Mouse (Mus musculus): ENCODE measurements around the gene Ccdc181.

Ccdc181 gene

DNA sequence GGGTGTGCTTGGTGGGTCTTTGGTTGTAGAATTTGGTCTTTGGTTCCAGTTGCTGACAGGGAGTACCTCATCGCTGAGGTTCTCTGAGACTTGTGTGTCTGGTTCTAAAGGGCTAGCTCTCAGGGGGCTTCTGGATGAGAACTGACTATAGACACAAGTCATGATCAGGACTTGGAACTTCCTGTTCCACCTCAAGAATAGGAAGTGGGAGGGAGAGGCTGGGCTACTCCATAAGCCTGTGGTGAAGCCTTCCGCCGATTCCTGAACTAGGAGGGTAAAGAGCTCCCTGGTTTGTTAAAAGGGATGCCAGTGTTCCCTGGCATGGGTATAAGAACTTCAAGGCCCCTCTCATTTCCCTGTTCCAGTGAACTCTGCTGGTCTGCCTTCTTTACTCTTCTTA lies 8.6 kb downstream of the Ccdc181 start:
- no peak for DNase-seq (ENCODE audit: low read depth, low spot score)

DNA sequence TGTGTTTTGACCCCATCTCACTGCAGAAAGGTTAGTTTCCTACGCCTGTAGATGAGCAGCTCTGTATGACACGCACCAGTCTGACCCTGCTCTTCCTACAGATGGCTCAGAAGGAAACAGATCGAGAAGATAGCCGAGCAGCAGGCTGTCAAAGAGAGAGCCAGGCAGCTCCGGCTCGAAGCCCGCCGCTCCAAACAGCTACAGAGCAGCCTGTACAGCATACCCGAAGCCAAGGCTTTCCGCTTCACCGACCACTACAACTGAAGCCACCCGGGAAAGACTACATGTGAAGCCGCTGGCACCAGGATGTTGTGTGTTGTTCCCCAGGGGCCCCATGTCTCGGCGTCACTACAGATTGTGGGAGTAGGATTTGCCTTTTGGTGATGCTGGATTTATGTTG lies 12.0 kb downstream of the Ccdc181 start:
- DNase-seq (ENCODE audit: low read depth, low spot score) = no peak

DNA sequence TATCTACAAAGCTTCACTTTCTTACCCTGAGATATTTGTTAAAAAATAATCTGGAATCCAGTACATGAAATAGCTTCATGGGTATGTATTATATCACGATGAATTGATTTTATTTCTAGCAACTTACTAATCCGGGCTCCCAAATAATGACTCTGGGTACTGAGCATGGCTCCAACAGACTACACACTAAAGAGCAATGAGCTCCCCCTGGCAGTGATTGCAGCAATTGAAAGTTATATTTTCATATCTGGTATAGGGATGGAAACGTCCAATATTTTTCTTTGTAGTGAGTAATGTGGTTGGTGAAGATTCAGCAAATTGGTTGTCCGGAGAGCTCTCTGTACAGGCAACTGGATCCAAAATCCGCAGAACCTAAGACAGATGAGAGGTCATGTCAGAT lies 16.7 kb downstream of the Ccdc181 start:
- no peak for DNase-seq (ENCODE audit: low read depth, low spot score)

DNA sequence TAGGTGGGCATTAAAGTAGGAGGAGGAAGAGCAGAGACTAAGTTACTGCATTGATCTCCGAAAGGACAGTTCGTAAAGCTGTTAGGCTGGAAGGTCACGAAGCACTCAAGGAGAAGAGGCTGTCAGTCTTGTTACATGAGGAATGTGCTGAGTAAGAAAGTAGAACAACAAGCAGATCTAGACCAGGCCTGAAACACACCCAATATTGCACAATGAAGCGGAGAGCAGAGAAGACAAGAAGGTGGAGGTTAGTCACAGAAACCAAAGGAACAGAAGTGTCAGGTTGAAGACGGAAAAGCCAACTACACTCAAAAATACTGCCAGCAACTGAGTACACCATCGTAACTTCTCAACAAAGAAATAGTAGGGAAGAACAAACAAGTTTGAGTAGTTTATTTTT lies 18.7 kb downstream of the Ccdc181 start:
- DNase-seq (ENCODE audit: low read depth, low spot score) = no peak

DNA sequence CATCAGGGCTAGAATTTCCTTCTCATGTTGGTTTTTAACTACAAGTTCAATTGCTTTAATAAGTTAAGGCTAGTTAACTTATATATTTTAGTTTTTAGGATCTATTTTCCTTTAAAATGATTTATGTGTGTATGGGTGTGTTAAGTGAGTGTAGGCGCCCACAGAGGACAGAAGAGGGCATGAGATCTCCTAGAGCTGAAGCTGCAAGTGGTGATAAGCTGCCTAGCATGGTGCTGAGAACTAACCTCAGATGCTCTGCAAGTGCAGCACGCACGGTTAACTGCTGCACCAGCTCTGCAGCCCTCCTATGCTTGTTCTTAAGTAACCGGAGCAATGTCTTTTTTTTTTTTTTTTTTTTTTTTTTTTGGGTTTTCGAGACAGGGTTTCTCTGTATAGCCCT lies 21.1 kb downstream of the Ccdc181 start:
- no peak for DNase-seq (ENCODE audit: low read depth, low spot score)

DNA sequence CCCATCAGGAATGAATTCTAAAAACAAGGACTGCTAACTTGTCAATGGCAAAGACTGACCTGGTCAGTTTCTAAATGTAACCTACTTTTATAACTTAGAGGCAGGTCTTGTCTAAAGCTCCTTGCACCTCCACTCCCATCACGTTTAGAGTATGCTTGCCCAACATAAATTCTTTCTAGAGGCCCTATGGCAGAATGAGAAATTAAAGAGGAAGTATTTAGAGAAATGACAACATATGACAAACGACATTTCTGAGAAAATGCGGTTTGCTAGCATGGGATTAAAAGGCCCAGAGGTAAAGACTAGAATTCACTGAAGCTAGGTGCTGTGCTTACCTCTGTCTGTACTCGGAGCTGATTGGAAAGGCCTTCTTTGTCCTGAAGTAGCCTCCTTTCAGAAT lies 26.6 kb downstream of the Ccdc181 start:
- no peak for DNase-seq (ENCODE audit: low read depth, low spot score)

DNA sequence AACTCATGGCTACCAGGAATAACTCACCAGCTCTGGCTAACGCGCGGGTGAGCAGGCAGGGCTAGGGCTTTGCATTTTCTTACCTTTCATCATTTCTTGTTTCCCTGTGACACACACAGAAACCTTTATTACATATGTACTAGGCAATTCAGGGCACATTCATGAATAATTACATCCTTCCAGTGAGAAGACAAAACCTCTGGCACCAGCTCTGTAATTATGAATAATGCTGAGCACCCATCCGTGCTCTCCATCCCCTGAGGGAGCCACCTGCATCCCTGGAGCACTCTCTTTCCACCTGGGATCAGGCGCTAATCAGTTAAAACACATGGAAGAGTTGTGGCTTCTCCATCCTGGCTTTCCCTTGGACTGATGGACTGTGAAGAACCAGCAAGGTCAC lies 28.4 kb downstream of the Ccdc181 start, which contains the start of gene Nme7:
Nme7 (plus strand) TSS at position 301 of the 400 bp plus-strand sequence.
- no peak for DNase-seq (ENCODE audit: low read depth, low spot score)

DNA sequence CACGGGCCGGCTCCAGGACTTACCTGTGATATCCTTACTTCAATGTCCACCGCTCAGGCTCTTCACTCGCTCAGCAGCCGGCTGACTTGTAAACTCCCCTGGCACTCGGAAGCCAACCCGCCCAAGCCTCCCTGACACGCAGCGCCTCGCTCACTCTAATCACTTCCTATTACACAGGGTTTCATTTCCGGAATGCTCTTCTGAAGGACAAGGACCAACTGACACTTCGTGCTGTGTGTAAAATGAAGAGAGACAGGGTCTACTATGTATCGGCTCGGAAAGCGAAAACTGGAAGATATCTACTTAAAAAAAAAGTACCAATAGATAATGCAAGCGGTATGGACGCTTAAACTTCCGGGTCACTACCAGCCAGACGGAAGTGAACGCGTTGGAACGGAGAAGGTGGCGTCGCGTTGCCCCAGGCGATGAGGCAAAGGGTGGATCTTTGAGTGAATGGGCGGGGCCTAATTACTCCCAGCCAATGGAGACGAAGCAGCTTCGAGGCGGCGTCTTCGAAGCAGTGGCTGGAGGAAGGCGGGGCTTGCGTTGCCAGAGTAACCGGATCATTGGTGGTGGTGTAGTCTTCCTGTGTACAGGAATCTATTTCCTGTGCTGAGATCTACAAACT lies 31.9 kb downstream of the Ccdc181 start, which contains the start of gene Blzf1:
Blzf1 (minus strand) TSS at position 366 of the 628 bp plus-strand sequence.
- DNase-seq (ENCODE audit: low read depth, low spot score) = peak; percentile 95

DNA sequence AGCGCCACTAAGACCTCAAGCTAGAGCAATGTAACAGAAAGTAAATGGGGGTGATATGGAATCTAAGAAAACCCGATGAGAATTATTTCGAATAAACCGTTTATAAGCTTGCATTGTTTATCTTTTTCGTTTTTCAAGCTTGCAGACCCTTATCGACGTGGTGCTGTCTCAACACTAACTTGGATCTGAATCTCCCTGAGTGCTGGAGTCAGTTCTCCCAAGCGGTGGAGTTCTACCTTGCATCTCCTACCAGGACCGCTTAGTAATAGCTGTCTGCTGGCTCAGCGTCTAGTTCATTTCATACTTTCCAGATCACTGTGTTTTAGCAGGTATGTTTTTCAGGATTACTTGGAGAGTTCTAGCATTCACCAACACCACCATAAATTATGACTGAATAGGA lies 32.5 kb downstream of the Ccdc181 start:
- no peak for DNase-seq (ENCODE audit: low read depth, low spot score)

DNA sequence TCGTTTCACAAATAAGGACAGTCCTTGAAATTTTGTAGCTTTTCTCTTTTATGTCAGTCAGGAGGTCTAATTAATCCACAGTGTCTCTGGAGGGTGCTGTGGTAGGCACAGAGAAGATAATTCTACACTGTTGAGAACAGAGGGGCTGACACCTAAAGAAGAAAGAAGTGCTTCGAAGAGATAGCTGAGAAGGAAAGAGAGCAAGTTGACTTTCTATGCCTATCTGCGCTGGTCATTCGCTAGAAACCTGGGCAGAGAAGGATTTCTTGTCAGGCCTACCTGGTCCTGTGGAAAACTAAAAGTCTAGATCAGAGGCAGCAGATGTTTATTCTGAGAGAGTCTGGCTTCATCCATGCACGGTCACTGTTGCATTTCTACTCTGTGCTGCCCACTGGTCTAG lies 38.7 kb downstream of the Ccdc181 start:
- no peak for DNase-seq (ENCODE audit: low read depth, low spot score)

DNA sequence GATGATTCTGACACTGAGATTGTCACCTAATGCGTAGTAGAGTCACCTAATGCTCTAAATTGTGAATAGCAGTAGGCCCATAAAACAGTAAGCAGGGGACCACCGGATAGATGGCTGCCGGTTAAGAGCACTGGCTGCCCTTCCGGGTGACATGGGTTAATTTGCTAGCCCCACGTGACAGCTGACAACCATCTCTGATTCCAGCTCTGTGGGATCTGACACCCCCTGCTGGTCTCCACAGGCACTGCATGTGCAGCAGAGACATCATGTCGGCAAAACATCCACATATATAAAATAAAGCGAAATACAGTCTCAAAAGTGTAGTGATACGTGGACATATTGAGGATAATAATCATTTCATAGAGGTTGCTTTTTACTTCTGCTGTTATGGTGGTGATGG lies 39.9 kb downstream of the Ccdc181 start:
- no peak for DNase-seq (ENCODE audit: low read depth, low spot score)

DNA sequence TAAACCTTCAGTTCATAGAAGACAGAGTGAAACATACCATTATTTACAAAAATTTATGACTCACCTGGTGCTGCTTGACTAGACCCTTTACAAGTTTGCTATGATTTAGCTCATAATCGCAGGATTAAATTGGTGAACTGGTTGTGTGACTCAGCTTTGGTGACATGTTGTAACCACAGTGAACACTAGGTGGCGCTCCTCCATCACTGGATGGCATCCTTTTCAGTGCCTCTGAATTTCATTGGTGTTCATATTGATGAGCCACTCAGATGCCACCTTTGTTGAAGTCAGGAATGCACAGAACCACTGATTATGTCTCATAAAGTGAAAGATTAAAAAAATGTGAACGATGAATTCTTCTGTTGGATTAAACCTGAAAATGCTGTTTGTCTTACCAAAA lies 41.3 kb downstream of the Ccdc181 start:
- DNase-seq (ENCODE audit: low read depth, low spot score) = peak; percentile 45

DNA sequence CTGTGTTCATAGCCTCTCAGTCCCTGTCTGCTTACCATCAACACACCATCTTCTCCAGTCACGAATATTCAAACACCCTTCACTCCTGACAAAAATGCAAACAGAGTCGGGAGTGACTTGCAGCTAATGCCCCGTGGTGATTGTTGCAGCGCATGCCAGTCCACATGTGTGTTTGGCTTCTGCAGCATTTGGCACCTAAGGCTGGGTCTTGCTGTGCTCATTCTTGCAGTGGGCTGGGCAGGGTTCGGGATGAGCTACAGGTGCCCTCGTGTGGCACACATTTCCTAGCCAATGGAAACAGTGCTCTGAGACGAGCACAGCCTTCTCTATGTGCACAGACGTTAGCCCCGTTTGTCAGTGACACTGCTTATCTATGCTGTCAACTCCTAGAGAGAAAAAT lies 41.9 kb downstream of the Ccdc181 start:
- no peak for DNase-seq (ENCODE audit: low read depth, low spot score)

DNA sequence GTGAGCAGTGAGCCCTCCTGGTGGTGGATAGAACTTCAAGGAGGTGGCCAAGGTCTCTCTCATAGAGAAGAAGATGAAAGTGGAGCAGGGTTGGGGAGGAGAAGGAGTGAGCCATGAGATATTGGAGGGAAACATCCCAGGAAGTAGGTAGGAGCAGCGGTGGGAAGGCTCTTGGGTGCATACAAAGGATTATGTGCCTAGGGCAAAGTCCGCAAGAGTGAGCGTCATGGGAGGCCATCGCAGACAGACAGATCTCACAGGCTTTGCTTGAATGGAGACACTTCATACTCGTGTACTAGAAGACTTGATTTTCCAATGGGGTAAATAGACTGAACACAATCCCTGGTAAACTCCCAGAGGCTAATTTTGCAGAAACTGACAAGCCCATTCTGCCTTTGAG lies 43.1 kb downstream of the Ccdc181 start:
- no peak for DNase-seq (ENCODE audit: low read depth, low spot score)

DNA sequence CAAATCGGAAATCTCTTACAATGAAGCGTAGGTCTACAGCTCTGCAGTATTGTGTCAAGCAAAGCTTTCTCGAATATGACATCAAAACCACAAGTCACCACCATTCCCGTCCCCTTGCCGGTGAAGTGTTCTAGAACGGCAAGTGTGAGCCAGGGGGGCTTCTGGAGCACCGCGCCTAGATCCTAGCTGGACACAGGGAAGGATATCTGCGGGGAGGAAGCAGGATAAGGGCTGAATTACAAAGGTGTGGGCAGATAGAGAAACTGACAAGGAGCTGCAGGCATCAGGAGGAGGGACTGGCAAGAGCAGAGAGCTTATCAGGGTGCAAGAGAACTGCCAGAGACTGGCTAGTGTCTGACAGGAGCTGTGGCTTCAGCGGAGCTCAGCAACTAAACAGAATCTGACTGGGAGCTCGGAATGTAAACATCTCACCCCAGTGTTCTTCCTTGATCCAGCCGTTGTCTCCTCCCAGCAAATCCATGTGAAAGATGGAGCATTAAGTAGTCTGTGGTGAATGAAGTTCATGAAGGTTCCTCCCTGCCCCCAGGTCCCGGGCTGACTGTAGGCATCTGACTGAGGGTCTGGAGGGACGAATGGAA lies 44.3 kb downstream of the Ccdc181 start:
- DNase-seq (ENCODE audit: low read depth, low spot score) = no peak

DNA sequence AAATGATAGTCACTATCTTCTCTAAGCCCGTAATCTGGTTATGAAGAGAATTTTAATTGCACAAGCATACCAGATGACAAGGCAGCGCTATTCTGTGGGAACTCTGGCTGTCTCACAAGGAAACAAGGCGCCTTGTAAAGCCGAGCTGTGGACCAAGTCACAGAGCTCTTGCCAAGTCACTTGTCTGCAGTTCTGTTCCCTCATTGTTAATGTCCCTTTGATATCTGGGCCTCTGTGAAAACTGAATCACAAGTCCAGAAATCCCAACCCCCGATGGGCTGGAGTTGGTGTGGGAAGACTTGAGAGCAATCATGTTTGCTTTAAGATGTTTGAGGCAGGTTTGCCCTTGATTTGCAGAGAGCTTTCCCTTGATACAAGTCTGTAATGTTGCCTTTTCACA lies 45.3 kb downstream of the Ccdc181 start:
- DNase-seq (ENCODE audit: low read depth, low spot score) = no peak

DNA sequence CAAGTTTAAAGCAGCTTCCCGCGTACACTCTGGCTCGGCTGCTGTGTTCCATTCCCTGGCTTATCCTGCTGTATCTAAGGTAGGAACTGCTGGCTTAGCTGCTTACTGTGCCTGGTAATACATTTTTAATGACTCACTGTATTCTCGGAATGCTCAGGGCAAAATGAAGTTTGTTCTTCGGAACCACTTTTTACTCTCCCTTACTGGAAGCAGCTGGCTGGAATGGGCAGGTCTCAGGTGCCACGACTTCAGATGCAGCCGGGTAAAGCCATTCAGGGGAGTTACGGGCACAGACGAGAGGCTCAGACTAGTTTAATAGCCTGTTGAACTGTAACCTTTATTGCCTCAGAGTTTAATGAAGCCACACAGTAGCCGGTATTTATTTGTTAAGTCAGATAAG lies 46.0 kb downstream of the Ccdc181 start:
- DNase-seq (ENCODE audit: low read depth, low spot score) = no peak

DNA sequence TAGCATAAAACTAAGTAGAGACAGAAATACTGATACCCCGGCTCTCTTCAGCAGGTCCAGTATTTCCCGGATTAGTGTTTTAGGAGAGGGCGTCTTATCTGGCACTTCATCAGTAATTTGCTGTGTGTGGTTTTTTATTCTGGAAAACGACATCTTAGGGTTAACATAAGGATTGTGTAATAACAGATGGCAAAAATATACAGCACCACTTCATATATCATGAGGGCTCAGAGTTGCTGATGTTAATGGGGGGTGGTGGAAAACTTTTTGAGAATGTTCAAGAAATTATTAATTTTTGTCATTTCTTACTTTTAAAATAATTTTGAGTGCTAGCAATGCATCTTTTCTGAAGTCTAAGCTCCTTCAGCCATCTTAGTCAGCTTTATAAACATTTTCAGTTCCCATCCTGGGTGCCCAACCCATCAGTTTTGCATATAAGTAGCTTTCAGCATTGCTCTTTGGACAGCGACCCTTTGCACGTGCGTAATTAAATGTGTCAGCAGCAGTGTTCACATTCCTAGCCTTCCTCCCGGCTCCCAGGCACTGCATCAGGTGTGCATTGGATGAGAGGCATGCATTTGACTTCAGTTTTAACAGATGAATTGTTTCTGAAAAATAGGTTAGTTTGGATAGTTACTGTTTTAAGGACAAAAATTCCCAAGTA lies 47.7 kb downstream of the Ccdc181 start:
- no peak for DNase-seq (ENCODE audit: low read depth, low spot score)

DNA sequence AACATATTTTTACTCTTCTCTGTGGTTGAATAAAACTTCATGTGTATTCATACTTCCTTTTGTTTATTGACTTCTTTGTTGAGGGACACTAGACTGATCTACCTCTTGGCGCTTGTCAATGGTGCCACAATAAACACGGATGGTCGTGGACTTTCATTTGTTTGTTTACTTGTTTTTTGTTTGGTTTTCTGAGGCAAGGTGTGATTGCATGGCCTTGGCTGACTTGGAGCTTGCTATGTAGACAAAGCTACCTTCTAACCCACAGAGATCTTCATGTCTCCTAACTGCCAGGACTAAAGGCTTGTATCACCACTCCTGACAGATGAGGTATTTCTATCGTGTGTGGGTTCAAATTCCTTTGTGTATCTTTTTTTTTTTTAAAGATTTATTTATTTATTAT lies 48.8 kb downstream of the Ccdc181 start:
- no peak for DNase-seq (ENCODE audit: low read depth, low spot score)

DNA sequence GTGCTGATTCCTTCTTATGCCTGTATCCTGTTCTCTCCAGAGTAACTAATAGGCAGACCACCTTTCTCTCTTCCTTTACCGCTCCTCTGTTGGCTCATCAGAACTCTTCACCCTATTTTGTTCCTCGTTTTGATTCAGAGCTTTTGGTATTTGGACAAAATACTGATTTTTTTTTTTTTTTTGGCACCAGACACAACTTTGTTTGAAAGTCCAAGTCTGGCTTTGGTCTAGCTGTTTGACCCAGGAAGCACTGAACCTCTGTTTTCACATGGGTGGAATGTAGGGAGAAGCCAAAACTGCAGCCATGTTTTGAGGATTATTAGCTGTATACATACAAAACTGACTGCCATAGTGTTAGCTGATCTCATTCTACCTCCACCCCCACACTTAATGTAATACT lies 49.5 kb downstream of the Ccdc181 start:
- DNase-seq (ENCODE audit: low read depth, low spot score) = no peak

DNA sequence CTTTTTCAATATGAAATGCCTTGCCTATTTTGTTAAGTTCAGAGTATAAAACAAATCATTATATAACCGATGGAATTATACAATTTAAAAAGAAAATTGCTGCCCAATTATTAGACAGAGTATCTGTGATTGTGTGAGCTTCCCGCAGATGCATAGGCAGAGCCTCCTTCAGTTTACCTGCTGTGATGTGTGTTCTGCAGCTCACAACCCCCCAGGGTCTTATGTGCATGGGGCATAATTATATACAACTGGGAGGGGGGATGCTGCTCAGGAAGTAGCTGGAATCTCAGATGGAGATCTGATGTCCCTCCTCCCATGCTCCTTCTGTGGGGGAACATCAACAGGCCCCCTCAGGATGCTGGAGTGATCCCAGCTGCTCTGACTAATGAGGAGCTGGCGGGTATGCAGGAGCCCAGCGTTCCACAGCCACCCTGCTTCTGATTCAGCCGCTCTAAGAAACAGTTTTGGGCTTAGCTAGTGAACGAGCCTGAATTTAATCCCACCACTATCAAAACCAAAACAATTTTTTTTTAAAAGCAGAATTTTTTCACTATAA lies 51.3 kb downstream of the Ccdc181 start:
- DNase-seq (ENCODE audit: low read depth, low spot score) = no peak

DNA sequence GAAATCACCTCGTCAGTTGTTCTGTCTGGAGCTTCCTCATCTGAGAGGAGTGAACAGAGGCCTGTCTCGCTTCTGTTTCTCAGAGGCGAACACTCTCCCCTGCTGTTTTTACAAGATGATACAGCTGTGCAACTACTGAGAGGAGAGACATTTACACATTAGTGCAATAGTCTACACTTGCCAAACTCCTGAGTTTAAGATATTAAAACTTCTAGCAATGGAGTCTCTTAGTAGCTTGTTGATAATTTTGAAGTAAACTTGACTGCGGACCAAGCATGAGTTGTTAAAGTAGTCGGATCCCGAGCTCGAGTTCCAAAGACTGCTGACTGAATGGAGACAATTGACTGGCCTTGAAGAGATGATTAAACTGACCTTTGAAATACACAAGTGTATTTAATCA lies 52.4 kb downstream of the Ccdc181 start:
- no peak for DNase-seq (ENCODE audit: low read depth, low spot score)

DNA sequence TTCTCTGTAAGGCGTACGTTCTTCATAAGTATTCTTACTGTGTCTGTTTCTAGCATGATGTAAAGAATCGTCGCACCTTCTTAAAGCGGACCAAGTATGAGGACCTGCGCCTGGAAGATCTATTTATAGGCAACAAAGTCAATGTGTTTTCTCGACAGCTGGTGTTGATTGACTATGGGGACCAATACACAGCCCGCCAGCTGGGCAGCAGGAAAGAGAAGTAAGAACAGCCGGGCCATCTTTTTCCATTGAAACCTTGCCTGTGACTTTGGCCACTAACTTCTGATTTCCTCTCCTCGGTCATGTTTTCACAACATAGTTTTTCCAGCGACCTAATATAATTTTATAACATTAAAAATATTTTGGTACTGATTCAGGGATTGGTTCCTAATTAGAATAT lies 57.2 kb downstream of the Ccdc181 start:
- no peak for DNase-seq (ENCODE audit: low read depth, low spot score)

All from skeletal muscle tissue, adult 2 months (tissue).